Mouse (Mus musculus): Measurements from ENCODE around the gene Haspin. TPM values are rescaled to one million over a fixed set of nuclear protein-coding genes. Genes with fewer than 3 reads are reported as not detected.
A peak's percentile ranks its signal among the peaks of the same experiment; 100 is the strongest.

Haspin gene
- 1 to 10 TPM; 1.2 to 1.7 TPM for total RNA-seq (2021)
- long read RNA-seq: 0 reads

- peak; percentile 95 for DNase-seq (ENCODE audit: low spot score in 2 of 2)
Measured at GRCm38 (mm10) chr11:73137591-73138501, at the start of gene Haspin. Gene Haspin (minus strand): TSS chr11:73138294.

- DNase-seq (ENCODE audit: low spot score in 2 of 2): no peak
Measured at GRCm38 (mm10) chr11:73187231-73187630, 49.1 kb upstream of the Haspin start.

- no peak for DNase-seq (ENCODE audit: low spot score in 2 of 2)
Measured at GRCm38 (mm10) chr11:73185872-73186615, 48.0 kb upstream of the Haspin start.

DNA sequence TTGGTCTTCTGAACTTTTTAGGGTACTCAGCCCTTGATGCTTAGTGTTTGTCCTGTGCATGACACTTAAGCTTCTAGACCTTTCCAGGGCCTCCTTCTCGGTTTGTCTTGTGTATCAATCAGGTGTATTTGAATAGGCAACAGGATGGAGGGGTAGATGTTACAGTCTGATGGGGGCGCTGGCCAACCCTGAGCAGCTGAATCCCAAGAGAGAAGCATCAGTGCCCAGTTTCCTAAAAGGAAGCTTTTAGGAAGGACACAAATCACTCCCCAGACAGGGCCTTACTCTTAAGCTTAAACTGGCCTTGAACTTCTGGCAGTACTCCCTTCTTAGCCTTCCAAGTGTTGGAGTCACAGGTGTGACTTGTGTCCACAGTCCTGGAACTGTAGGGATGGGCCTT, 39.8 kb upstream of the Haspin start:
- DNase-seq (ENCODE audit: low spot score in 2 of 2): no peak

DNA sequence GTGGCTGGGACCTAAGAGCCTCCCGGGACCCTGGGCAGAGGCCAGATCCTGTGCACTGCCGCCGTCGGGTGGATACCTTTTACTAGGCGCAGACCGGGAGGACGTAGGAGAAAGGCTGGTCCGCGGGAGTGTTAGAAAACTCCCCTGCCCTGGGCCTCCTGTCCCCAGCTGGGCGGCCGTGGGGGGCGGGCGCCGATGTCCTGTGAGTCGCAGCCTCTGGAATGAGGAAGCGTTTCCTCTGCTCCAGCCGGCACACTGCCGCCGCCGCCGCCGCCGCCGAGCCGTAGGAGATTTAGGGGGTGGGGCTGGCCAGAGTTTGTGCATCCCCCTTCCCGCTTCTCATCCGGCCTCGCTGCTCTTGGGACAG, 39.4 kb upstream of the Haspin start:
- DNase-seq (ENCODE audit: low spot score in 2 of 2): peak; percentile 51 to 64

GRCm38 (mm10) chr11:73176608-73177508, 38.8 kb upstream of the Haspin start, which contains the start of the genes Emc6 and Tax1bp3:
Gene Emc6 (minus strand): TSS chr11:73177037.
Gene Tax1bp3 (plus strand): TSS chr11:73177083.
- DNase-seq (ENCODE audit: low spot score in 2 of 2): peak; percentile 94 to 96

DNA sequence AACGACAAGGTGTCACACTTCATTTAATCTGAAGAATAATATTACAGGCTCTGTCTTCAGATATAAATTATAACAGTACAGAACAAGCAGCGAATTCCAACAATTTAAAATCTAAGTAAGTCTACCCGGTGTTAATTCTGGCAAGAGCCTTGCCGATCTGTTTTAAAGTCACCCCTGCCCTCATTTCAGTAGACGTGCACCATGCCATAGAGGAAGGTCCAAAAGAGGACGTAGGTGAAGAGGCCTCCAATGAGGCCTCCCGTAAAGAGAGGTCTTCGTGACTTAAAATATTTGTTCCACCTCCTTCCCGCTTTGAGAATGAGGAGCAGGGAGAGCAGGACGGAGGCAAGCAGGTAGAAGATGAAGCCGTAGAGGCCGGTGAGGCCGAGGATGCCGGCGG, 38.1 kb upstream of the Haspin start:
- DNase-seq (ENCODE audit: low spot score in 2 of 2): no peak

GRCm38 (mm10) chr11:73175612-73176011, 37.5 kb upstream of the Haspin start:
- no peak for DNase-seq (ENCODE audit: low spot score in 2 of 2)

DNA sequence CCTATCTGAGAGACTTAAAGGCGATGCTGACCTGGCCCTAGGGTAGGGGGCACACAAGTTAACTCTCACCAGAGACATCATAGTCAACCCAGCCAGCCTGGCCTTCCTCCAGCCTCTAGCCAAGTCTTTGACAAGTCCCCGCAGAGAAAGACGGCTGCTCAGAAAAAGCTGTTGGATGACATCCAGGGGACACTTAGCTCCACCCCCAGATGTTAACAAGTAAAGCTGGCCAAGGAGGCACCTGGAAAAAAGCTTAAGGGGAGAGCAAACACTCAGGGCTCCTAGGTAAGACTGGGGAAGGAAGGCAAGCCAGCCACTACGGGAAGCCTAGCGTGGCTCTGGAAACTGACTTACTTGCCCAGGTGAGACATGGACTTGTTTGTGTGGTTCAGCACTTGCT, 34.1 kb upstream of the Haspin start:
- DNase-seq (ENCODE audit: low spot score in 2 of 2): no peak

DNA sequence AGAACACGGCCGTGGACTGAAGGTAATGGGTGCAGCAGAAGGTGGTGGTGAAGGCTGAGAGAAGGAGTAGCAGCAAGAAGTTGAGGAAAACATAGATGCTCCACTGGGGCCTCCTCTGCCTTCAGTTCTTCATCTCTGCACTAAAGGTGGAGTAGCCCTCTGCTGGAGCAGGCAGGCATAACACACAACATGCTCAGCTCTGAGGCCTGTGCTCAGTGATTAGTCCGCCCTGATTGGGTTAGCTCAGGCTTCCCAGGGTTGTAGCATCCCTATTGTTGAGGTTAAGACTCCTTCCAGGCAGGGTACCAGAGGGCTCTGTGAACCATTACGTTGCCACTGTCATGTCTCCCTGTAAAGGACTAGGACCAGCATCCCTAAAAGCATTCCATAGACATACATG, 31.1 kb upstream of the Haspin start:
- peak; percentile 71 to 72 for DNase-seq (ENCODE audit: low spot score in 2 of 2)

DNA sequence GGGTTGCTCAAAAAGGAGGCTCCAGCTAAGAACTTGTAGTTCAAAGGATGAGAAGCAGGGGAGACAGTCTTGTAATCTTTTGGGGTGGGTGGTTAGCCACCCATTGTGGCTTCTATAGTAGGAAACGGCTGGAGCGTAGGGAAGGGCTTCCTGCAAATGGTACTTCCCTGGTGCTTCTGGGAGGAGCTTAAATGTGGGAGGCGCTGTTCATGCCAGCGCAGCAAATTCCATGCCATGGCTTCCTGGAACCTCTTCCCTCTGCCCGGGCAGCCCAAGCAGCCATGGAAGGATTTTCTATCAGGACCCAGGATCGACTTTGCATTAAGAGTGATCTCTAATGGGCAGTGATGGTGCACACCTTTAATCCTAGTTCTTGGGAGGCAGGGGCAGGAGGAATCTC, 30.5 kb upstream of the Haspin start:
- DNase-seq (ENCODE audit: low spot score in 2 of 2): no peak

DNA sequence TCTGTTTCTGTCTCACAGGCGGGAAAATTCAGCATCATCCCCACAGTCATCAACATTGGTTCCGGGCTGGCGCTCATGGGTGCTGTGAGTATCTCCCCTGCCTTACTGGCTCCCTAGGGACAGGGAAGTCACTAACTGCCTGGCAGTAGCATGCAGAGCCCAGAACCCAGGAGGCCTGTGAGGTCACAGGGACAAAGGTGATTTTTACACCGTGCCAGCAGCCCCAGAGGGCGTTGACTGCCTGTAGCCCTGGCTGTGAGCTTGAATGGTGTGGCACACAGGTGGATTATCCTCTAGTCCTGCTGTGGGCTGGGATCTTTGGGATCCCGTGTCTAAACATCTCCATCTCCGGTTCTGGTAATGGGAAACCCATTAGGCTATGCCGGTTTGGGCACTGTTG, 30.0 kb upstream of the Haspin start:
- DNase-seq (ENCODE audit: low spot score in 2 of 2): no peak

DNA sequence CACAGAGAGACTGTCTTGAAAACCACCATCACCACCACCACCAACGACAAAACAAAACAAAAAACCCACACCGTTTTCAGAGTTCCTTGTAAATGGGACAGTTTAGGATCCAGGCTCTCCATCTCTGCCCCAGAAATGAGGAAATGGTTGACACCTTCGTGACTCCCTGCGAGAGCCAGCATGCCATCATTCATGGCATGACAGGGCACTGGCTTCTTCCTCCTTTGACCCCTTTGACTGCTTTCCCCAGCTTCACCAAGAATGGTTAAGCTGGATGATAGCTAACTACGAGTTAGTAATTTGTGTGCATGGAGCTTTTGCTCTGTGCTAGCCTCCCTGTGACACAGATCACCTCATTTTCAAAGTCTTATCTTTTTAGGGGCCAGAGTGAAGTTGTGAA, 24.2 kb upstream of the Haspin start:
- no peak for DNase-seq (ENCODE audit: low spot score in 2 of 2)

DNA sequence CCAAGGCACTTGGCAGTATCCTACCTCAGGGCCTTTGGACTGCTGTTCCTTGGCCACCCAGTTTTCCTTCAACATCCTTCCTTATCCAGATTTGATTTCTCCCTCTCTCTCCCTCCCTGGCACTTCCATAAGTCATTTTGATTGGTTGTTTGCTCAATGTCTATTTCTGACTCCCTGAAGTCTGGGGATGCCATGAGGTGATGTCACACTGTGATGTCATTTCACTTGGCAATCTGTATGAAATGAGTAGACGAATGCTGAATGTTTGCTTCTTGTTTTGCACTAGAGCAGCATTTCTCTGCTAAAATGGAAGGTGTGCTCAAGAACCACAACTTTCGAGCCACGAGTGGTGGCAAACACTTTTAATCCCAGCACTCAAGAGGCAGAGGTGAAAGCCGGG, 23.5 kb upstream of the Haspin start:
- DNase-seq (ENCODE audit: low spot score in 2 of 2): no peak

DNA sequence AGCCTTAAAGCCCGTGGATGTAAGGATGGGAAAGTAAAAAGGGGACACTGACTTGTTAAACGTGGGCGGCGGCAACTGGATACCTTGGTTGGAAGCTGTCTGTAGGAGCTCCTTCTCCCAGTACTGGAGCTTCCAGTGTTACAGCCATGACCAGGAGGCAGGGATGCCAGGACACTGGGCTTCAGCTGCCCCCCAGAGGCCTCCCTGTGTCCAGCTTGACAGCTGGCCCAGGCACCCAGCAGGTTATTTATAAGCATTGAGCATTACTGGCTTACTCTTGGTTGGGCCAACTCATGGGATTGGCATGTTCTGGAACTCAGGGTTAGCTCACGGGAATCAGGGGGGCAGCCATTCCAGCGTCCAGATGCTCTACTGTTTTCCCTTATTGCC, 22.7 kb upstream of the Haspin start:
- no peak for DNase-seq (ENCODE audit: low spot score in 2 of 2)

GRCm38 (mm10) chr11:73159957-73160810, 22.1 kb upstream of the Haspin start, which contains the start of gene P2rx5:
Gene P2rx5 (plus strand): TSS chr11:73160421.
- no peak for DNase-seq (ENCODE audit: low spot score in 2 of 2)

GRCm38 (mm10) chr11:73155071-73155470, 17.0 kb upstream of the Haspin start:
- DNase-seq (ENCODE audit: low spot score in 2 of 2): no peak

GRCm38 (mm10) chr11:73148209-73148608, 10.1 kb upstream of the Haspin start:
- no peak for DNase-seq (ENCODE audit: low spot score in 2 of 2)

- DNase-seq (ENCODE audit: low spot score in 2 of 2): no peak
Measured at GRCm38 (mm10) chr11:73146975-73147365, 8.9 kb upstream of the Haspin start.

Data from layer of hippocampus, postnatal 10 days (tissue).